Mouse (Mus musculus) forebrain, postnatal 0 days (tissue): ENCODE measurements around the gene Macf1. TPM values are rescaled to one million over a fixed set of nuclear protein-coding genes. Genes with fewer than 3 reads are reported as not detected.
A peak's percentile ranks its signal among the peaks of the same experiment; 100 is the strongest.

Source experiments
- ATAC-seq: fragments of 200-750 bp; cut with Nextera tagmentation; 2 replicates; pipeline ENCODE4 v1.8.0; 2017; ENCODE audit warnings: mild to moderate bottlenecking, moderate library complexity
- DNase-seq: peaks from one replicate; pipeline ENCODE4 v3.0.0-alpha.2; 2015
- H3K27ac ChIP-seq: fragments of 300-500 bp; sonication (generic); 2 replicates; pipeline ENCODE4 v1.5.1; 2014; ENCODE audit warnings: low read depth, mild to moderate bottlenecking, antibody characterized with exemption, low read length, moderate library complexity, mixed read lengths
- H3K27me3 ChIP-seq: fragments of 300-500 bp; sonication (generic); 2 replicates; pipeline ENCODE4 v1.6.1; 2014; ENCODE audit warnings: mild to moderate bottlenecking, low read length, mixed read lengths; ENCODE audit not compliant: insufficient read depth
- H3K36me3 ChIP-seq: fragments of 300-500 bp; sonication (generic); 2 replicates; pipeline ENCODE4 v1.6.1; 2014; ENCODE audit warnings: mild to moderate bottlenecking, moderate library complexity; ENCODE audit not compliant: insufficient read depth
- H3K4me1 ChIP-seq: fragments of 300-500 bp; sonication (generic); 2 replicates; pipeline ENCODE4 v1.6.1; 2014; ENCODE audit warnings: antibody characterized with exemption; ENCODE audit not compliant: insufficient read depth
- H3K4me2 ChIP-seq: fragments of 300-500 bp; sonication (generic); 2 replicates; pipeline ENCODE4 v1.6.1; 2014; ENCODE audit warnings: low read depth, mild to moderate bottlenecking, moderate library complexity
- H3K4me3 ChIP-seq: fragments of 300-500 bp; sonication (generic); 2 replicates; pipeline ENCODE4 v1.5.1; 2014; ENCODE audit warnings: low read depth, low read length, mixed read lengths
- H3K9ac ChIP-seq: fragments of 300-500 bp; sonication (generic); 2 replicates; pipeline ENCODE4 v1.6.1; 2014; ENCODE audit warnings: mild to moderate bottlenecking
- H3K9me3 ChIP-seq: fragments of 300-500 bp; sonication (generic); 2 replicates; pipeline ENCODE4 v1.6.1; 2016; ENCODE audit warnings: low read length
- CTCF ChIP-seq: sonication (generic); IDR thresholded peaks from 2 replicates; pipeline ENCODE4 v1.5.1; 2016; ENCODE audit warnings: antibody characterized with exemption, control low read depth, low read depth
- WGBS: fragments of 180-500 bp; shearing (Covaris S2); extraction: QIAGEN DNeasy Blood & Tissue Kit; methylation state at CpG from one replicate; pipeline ENCODE4 v1.1.7; 2014; 5-methylcytosine and 5-hydroxymethylcytosine counted together
- polyA plus RNA-seq: library from polyadenylated mRNA; unstranded; fragments of >200 nt; fragmentation: Nextera tagmentation; extraction: Ambion mirVana; gene quantifications from 2 replicates; pipeline ENCODE4 v1.2.1, GENCODE M21; 2015
- total RNA-seq: library from RNA; depleted of rRNA; stranded (reverse); fragments of >200 nt; gene quantifications from 2 replicates; pipeline ENCODE4 v1.2.3, GENCODE M21; 2014

The Macf1 gene
- total and polyA plus RNA-seq, 2 experiments from 2014 or later: 58.2 to 345 TPM

DNA sequence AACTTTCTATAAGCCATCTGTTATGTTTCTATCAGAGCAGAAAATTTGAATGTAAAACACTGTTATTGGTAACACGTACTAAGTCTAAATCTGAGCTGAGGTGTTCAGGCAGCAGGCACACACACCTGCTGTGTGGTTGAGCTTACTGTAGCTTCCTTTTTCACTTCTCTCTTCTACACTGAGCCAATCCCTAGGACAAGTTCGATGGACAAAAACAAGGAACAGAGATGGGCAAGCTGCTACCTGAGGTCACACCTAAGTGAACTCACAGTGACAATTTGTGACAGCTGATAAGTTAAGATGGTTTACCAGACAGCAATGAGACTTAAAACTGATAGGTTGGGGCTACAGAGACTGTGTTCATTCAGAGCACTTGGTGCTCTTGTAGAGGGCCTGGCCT, 125.7 kb downstream of the Macf1 start:
- Histone ChIP-seq H3K27me3 (no peaks in the 10 kb centered on the region), H3K4me1 (no peaks in the 10 kb centered on the region), H3K4me2 (no peak overlapping the region), H3K9me3 (no peaks in the 10 kb centered on the region), H3K4me3 (no peak overlapping the region), H3K9ac (no peak overlapping the region), H3K36me3 (no peaks in the 10 kb centered on the region), H3K27ac (no peak overlapping the region)
- no peak for TF ChIP-seq CTCF
- 88% methylated on average over 2 of the region's 2 CpGs for WGBS
- no peak for DNase-seq
- no peak for ATAC-seq

DNA sequence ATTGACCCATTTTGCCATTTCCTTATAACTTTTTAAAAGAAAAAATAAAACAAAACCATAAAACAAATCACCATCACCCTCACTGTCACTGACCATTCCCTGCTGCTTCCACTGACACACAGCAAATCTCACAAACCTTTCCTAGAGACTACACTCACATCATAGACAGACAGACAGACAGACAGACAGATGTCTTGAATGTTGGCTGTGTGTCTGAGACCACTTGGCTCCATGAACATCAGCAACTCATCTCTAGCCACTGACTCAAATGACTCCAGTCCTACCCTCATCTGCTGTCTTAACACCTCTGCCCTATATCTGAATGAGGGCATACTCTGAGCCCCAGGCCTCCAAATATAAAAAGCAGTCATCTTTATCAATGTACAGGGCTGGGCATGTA, 128.9 kb downstream of the Macf1 start:
- H3K27ac ChIP-seq: no peak overlapping the region
- H3K4me3 ChIP-seq: no peak overlapping the region
- no peaks in the 10 kb centered on the region for H3K36me3 ChIP-seq
- no peak overlapping the region for H3K9ac ChIP-seq
- no peaks in the 10 kb centered on the region for H3K4me1 ChIP-seq
- ATAC-seq: no peak
- no peak overlapping the region for H3K4me2 ChIP-seq
- no peak for DNase-seq
- TF ChIP-seq CTCF: no peak
- H3K9me3 ChIP-seq: no peaks in the 10 kb centered on the region
- no peaks in the 10 kb centered on the region for H3K27me3 ChIP-seq

DNA sequence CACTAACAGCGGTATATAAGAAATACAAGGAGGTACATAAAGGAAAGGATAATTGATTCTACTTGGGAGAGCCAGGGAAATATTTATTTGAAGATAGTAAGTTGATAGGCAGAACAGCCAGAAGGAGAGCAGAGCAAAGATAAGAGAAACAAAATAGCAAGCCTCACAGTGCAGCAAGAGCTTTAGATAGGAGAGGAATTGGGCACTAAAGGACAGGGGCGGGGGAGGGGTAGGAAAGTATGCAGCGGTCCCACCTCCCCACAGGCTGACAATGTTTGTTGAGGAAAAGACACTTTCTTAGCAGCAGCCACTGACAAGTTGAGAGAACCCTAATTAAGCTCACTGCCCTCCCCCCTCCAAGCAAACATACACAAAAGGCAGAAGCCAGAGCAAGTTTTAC, 131.5 kb downstream of the Macf1 start:
- no peak overlapping the region for H3K4me3 ChIP-seq
- H3K27me3 ChIP-seq: no peaks in the 10 kb centered on the region
- no peaks in the 10 kb centered on the region for H3K9me3 ChIP-seq
- DNase-seq: no peak
- no peak overlapping the region for H3K4me2 ChIP-seq
- 0 out of 2 replicates have a peak, but pooled peaks cover 3% of the 10 kb centered on the region for H3K36me3 ChIP-seq
- no peak overlapping the region for H3K27ac ChIP-seq
- ATAC-seq: no peak
- WGBS: 36% methylated on average over 3 of the region's 3 CpGs
- no peaks in the 10 kb centered on the region for H3K4me1 ChIP-seq
- no peak overlapping the region for H3K9ac ChIP-seq
- TF ChIP-seq CTCF: no peak

DNA sequence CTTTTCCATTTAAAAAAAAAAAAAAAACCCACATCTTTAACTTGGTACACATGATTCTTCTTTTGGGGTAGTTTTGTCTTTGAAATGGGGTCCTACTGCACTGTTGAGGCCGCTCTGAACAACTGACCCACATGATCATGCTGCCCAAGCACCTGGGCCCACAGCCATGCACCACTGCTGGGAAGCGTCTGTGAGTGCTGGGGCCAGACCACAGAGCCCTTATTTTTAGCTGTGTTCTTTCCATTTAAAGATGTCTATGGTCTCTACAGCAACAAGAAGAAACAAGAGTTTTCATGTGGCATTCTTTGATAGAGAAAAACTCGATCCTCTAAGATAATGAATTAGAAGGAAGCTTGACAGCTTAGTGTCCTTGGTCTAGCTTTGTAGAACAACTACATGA, 135.8 kb downstream of the Macf1 start:
- Histone ChIP-seq H3K9me3 (no peaks in the 10 kb centered on the region), H3K4me2 (no peak overlapping the region), H3K27me3 (no peaks in the 10 kb centered on the region), H3K4me1 (no peaks in the 10 kb centered on the region), H3K9ac (no peak overlapping the region), H3K4me3 (no peak overlapping the region), H3K27ac (no peak overlapping the region), H3K36me3 (0 out of 2 replicates have a peak, but pooled peaks cover 3% of the 10 kb centered on the region)
- ATAC-seq (no peak), DNase-seq (no peak)
- WGBS: 91% methylated on average over 3 of the region's 3 CpGs
- TF ChIP-seq CTCF: no peak

DNA sequence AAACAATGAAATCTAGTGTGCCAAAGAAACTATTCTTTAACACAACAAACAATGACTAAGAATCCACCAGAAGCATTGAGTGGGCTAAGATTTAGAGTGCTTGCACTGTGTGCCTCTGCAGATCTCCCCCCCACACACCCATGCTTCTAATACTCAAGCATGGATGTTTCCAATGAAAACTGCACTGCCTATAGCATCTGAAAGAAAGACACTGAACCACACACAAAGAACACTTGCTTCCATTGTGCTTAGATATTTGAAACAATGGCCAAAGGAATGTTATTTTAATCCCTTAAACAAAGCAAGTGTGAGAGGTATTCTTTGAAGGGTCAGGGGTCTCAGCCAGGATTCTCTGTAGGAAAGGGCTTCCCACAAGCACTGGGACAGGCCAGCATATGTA, 140.5 kb downstream of the Macf1 start:
- ATAC-seq: no peak
- Histone ChIP-seq H3K9ac (no peak overlapping the region), H3K9me3 (no peaks in the 10 kb centered on the region), H3K4me1 (no peaks in the 10 kb centered on the region), H3K36me3 (no peaks in the 10 kb centered on the region), H3K4me3 (no peak overlapping the region), H3K27me3 (no peaks in the 10 kb centered on the region), H3K4me2 (no peak overlapping the region), H3K27ac (no peak overlapping the region)
- no peak for TF ChIP-seq CTCF
- no peak for DNase-seq

DNA sequence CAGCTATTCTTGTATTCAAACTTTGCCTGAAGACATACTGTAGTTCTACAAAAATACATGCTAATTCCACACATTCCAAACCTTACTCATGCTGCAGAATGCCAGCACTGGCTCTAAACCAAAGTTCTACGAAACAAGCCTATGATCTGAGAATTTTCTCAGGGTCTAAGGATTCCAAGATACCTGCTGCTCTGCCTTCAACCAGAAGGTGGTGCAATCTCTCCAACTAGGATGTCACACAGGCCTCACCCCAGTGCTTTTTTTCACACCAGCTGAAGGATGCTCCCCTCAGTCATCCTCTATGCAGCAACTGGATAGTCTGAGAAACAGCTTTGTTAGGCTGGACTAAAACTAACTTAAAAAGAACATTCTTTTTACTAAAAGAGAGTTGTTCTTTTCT, 148.9 kb downstream of the Macf1 start:
- ATAC-seq: peak; percentile 90
- 13% methylated on average over 1 of the region's 1 CpGs for WGBS

DNA sequence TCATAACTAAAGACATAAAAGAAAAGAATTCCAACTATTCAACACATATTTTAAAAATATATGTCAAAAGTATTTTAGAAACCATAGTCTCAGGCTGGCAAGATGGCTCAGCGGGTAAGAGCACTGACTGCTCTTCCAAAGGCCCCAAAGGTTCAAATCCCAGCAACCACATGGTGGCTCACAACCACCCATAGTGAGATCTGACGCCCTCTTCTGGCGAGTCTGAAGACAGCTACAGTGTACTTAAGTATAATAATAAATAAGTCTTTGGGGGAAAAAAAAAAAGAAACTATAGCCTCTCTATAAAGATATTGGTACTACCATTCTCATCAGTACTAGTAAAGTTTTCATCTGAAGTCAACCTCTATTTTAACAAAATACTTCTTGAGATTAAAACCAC, 152.2 kb downstream of the Macf1 start:
- WGBS: 42% methylated on average over 3 of the region's 3 CpGs
- no peak for DNase-seq
- H3K27me3 ChIP-seq: no peaks in the 10 kb centered on the region

More for the DNA sequence above, 148.9 kb downstream of the Macf1 start:
- Histone ChIP-seq H3K9ac (no peak overlapping the region), H3K4me2 (no peak overlapping the region), H3K9me3 (no peaks in the 10 kb centered on the region), H3K4me3 (no peak overlapping the region), H3K4me1 (no peaks in the 10 kb centered on the region), H3K27ac (no peak overlapping the region), H3K27me3 (no peaks in the 10 kb centered on the region), H3K36me3 (no peaks in the 10 kb centered on the region)
- TF ChIP-seq CTCF: peak; percentile 81
- peak; percentile 83 for DNase-seq

DNA sequence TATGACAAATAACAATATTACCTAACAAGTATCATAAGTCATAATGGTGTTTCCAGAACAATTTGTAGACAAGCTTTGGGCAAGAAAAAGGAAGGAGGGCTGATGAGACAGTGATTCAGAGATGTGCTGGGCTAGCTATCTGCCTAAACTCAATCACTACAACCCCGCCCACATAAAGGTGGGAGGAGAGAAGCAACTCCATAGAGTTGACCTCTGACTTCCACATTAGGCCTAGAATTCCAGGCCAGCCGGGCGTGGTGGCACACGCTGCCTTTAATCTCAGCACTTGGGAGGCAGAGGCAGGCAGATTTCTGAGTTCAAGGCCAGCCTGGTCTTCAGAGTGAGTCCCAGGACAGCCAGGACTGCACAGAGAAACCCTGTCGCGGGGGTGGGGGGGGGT, 153.2 kb downstream of the Macf1 start:
- 92% methylated on average over 5 of the region's 6 CpGs for WGBS
- peaks cover 24% of the 10 kb centered on the region for H3K4me1 ChIP-seq
- no peak for DNase-seq

More for the DNA sequence above, 152.2 kb downstream of the Macf1 start:
- Histone ChIP-seq H3K27ac (no peak overlapping the region), H3K4me3 (no peak overlapping the region), H3K9me3 (no peaks in the 10 kb centered on the region), H3K36me3 (no peaks in the 10 kb centered on the region), H3K9ac (no peak overlapping the region), H3K4me1 (peaks cover 15% of the 10 kb centered on the region), H3K4me2 (no peak overlapping the region)
- peak; percentile 22 for TF ChIP-seq CTCF
- no peak for ATAC-seq

More for the DNA sequence above, 153.2 kb downstream of the Macf1 start:
- no peak overlapping the region for H3K4me2 ChIP-seq
- no peaks in the 10 kb centered on the region for H3K36me3 ChIP-seq
- no peak for TF ChIP-seq CTCF
- H3K27me3 ChIP-seq: no peaks in the 10 kb centered on the region
- H3K9ac ChIP-seq: no peak overlapping the region
- H3K9me3 ChIP-seq: no peaks in the 10 kb centered on the region
- no peak overlapping the region for H3K27ac ChIP-seq
- no peak overlapping the region for H3K4me3 ChIP-seq
- no peak for ATAC-seq
